Mouse (Mus musculus) embryonic fibroblast, embryonic 13.5 days (primary cell): Measurements from ENCODE around the gene Cnot10. TPM values are rescaled to one million over a fixed set of nuclear protein-coding genes. Genes with fewer than 3 reads are reported as not detected.

Source experiments
- H3K27ac ChIP-seq: 2 replicates; pipeline ENCODE4 v1.5.1; 2012; ENCODE audit warnings: low read length, control low read depth, inconsistent platforms; ENCODE audit not compliant: insufficient read depth
- H3K4me1 ChIP-seq: 2 replicates; pipeline ENCODE4 v1.6.1; 2011; ENCODE audit warnings: low read length; ENCODE audit not compliant: control insufficient read depth, insufficient read depth
- H3K4me3 ChIP-seq: 2 replicates; pipeline ENCODE4 v1.5.1; 2011; ENCODE audit warnings: mild to moderate bottlenecking, control low read depth, low read length; ENCODE audit not compliant: insufficient read depth
- CTCF ChIP-seq: IDR thresholded peaks from 2 replicates; pipeline ENCODE4 v1.5.1; 2011; ENCODE audit warnings: mild to moderate bottlenecking, control low read depth, low read length, moderate library complexity, borderline replicate concordance; ENCODE audit not compliant: insufficient read depth
- POLR2A ChIP-seq: IDR thresholded peaks from 2 replicates; pipeline ENCODE4 v1.6.1; 2011; ENCODE audit warnings: low read depth, mild to moderate bottlenecking, control low read depth, low read length, moderate library complexity
- polyA plus RNA-seq: library from polyadenylated mRNA; stranded (reverse); fragments of >200 nt; gene quantifications from 2 replicates; pipeline ENCODE4 v1.2.4, GENCODE M21; 2011; ENCODE audit warnings: low read depth; ENCODE audit not compliant: missing spikeins, insufficient read length

Gene Cnot10
- polyA plus RNA-seq, 1 experiment, result 38.6 TPM

GRCm38 (mm10) chr9:114601096-114601495, 38.9 kb downstream of the Cnot10 start:
- Histone ChIP-seq H3K4me3 (no peak overlapping the region), H3K4me1 (no peaks in the 10 kb centered on the region), H3K27ac (no peak overlapping the region)
- TF ChIP-seq CTCF (no peak), POLR2A (no peak)

GRCm38 (mm10) chr9:114585017-114585345, 55.0 kb downstream of the Cnot10 start:
- Histone ChIP-seq H3K4me1 (no peaks in the 10 kb centered on the region), H3K27ac (no peak overlapping the region), H3K4me3 (no peak overlapping the region)
- TF ChIP-seq CTCF (no peak), POLR2A (no peak)

- H3K4me3 ChIP-seq, result peak overlapping the region; percentile 23
- no peaks in the 10 kb centered on the region for H3K4me1 ChIP-seq
- H3K27ac ChIP-seq, result no peak overlapping the region
- TF ChIP-seq CTCF, result no peak
- no peak for TF ChIP-seq POLR2A
Observed at GRCm38 (mm10) chr9:114584183-114585016, 55.6 kb downstream of the Cnot10 start.

- Histone ChIP-seq H3K27ac (no peak overlapping the region), H3K4me1 (no peaks in the 10 kb centered on the region), H3K4me3 (peak overlapping the region; percentile 23)
- TF ChIP-seq CTCF (peak; percentile 69), POLR2A (no peak)
Observed at GRCm38 (mm10) chr9:114583812-114584182, 56.2 kb downstream of the Cnot10 start.

DNA sequence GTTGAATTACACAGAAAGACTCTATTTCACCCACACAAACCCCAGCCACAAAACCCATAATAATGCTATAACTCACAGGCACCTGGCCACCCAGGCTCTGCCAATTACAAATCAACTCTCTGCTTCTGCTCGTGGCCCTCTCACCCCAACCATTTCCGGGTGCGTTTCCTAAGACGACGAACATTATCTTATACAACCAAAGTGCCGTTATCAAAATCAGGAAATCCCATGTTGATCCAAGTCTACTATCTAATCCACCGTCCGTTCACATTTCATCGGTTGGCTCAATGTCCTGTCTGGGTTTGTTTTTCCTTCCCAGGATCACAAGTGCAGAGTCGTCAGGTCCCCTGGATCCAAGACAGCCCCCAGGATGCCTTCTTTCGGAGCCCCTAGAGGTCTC, 61.3 kb downstream of the Cnot10 start:
- Histone ChIP-seq H3K4me1 (no peaks in the 10 kb centered on the region), H3K27ac (no peak overlapping the region), H3K4me3 (no peak overlapping the region)
- no peak for TF ChIP-seq POLR2A
- TF ChIP-seq CTCF, result no peak

DNA sequence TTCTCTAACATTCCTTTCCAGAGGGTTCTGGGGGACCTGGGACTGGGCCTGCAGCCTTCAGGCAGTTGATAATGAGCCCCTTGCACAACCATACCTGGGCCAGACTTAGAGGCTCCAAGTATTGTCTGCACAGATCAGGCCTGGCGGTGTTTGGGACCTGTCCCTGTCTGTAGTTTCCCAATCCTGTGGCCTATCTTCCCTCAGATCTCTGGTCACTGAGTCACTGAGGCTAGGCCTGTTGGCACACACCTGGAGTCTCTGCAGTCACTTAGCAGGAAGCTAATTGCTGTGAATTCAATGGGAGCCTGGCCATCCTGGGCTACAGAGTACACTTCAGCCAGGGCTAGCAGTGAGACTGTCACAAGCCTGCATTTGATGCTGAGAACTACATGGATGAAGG, 64.0 kb downstream of the Cnot10 start:
- Histone ChIP-seq H3K4me1 (no peaks in the 10 kb centered on the region), H3K27ac (no peak overlapping the region), H3K4me3 (no peak overlapping the region)
- TF ChIP-seq POLR2A, result no peak
- no peak for TF ChIP-seq CTCF

GRCm38 (mm10) chr9:114573528-114573927, 66.5 kb downstream of the Cnot10 start:
- TF ChIP-seq POLR2A (no peak), CTCF (no peak)
- Histone ChIP-seq H3K27ac (no peak overlapping the region), H3K4me1 (no peaks in the 10 kb centered on the region), H3K4me3 (no peak overlapping the region)

GRCm38 (mm10) chr9:114568682-114569474, 71.1 kb downstream of the Cnot10 start:
- Histone ChIP-seq H3K27ac (no peak overlapping the region), H3K4me1 (no peaks in the 10 kb centered on the region), H3K4me3 (no peak overlapping the region)
- no peak for TF ChIP-seq CTCF
- no peak for TF ChIP-seq POLR2A

GRCm38 (mm10) chr9:114564667-114565066, 75.3 kb downstream of the Cnot10 start:
- TF ChIP-seq CTCF, result no peak
- no peak for TF ChIP-seq POLR2A
- H3K4me3 ChIP-seq, result no peak overlapping the region
- H3K4me1 ChIP-seq, result no peaks in the 10 kb centered on the region
- no peak overlapping the region for H3K27ac ChIP-seq
